Mouse (Mus musculus) spleen, postnatal 36 days (tissue): ENCODE measurements around the gene Man1c1.

Experiments
- DNase-seq, 2 experiments: peaks; one replicate each; pipeline ENCODE4 v3.0.0; 2022; ENCODE audit warnings: low spot score in 2 of 2, mixed read lengths in 1 of 2

Man1c1 gene

DNA sequence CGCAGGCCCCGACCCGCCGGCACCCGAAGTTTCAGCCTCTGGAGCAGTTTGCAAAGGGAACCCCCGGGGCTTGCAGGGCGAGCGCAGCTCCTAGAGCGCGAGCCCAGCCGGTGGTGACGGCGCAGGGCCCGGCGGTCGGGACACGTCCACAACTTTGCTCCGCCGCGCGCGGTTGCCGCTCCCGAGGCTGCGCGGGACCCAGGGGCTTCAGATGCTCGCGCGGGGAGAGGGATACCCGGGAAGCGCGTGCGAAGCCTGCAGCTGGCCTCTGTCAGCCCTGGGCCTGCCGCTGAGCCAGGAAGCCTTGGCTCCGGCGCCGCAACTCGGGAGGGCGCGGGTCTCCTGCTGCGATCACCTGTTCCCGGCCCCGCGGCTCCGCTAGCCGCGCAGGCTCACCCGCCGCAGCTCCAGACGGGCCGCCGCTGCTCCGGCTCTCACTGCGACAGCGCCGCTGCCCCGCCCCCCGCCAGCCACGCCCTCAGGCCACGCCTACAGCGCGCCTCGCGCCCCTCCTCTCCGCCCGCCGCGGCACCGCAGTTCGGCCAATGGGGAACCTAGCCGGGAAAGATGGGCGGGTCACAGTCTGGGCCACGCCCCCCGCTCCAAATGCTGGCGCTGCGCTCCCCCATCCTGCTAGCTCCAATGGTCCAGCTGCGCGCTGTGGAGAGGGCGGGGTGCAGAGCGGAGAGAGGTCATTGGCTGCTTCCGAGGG lies at the start of gene Man1c1:
Gene Man1c1, minus strand, starts transcription at position 456 of the 712 bp plus-strand sequence.
- DNase-seq = peak; percentile 94

GRCm38 (mm10) chr4:134753516-134754261 lies 49.6 kb upstream of the Man1c1 start:
- peak; percentile 37 to 39 for DNase-seq

DNA sequence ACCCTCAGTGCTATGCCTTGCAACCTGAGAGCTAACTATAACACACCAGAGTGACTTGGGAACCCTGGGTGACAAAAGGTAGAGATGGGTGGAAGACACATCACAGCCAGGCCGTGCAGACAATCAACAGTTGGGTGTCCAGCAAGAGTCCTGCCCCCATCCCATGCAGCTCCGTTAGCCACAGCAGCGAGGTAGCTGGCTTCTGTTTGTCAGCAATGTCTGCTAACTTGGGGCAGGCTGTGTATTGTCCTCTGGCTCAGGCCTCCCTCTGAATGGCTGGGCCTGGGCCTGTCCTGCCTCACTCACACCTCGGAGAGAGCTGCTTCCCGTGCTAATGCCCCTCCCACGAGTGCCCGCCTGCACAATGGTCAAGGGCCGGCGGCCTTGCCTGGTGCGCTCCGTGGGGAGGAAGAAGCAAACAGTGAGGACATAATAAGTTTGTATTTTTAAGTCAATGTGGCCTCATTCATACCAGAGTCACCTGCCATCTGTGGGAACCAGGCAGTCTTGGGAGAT lies 48.9 kb upstream of the Man1c1 start:
- DNase-seq = no peak

DNA sequence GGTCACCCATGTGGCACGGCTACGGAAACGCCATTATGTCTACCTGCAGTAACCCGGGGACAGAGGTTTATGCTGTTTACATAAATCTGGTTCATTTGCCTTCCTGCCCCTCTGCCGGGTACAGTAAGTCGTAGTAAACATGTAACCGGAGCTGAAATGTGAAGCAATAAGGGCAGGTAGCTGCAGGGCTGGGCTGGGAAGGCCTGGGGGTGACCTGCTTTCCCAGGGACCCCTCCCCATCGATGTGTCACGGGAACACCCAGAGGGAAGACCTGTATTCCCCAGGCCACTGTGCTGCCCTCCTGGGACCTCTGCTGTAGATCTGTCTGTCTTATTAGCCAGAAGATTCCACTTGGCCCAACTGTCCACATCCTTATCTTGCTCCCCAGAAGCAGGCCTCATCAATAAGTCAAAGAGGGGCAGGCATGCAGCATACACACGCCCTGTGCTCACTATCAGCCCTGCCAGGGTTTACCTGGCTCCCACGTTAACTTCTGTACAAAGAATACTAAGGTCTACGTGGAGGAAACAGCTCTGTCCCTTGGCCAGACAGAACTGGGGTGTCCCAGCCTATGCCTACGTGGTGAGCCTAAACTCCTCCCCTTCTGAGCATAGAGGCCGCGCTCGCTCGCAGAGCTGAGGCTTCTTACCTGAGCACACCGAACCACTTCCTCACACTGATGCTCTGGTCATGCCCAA lies 47.7 kb upstream of the Man1c1 start:
- DNase-seq = peak; percentile 29 to 45

DNA sequence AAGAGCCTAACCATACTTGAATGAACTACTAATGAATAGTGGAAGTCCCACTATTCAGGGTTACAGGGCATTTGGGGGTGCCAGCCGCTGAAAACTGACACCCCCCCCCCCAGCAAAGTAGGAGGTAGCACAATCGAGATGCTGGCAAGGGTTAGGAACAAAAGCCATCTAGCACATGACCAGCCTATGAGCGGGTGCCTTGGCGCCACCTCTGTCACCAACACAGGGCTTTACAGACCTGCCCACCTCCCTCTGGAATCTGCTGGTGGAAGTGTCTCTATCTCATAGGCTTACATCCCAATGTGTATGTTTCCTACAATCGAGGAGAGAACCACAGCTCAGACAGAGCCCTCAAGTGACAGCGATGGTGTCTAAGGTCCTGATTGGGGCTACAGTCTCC lies 46.7 kb upstream of the Man1c1 start:
- DNase-seq = no peak

DNA sequence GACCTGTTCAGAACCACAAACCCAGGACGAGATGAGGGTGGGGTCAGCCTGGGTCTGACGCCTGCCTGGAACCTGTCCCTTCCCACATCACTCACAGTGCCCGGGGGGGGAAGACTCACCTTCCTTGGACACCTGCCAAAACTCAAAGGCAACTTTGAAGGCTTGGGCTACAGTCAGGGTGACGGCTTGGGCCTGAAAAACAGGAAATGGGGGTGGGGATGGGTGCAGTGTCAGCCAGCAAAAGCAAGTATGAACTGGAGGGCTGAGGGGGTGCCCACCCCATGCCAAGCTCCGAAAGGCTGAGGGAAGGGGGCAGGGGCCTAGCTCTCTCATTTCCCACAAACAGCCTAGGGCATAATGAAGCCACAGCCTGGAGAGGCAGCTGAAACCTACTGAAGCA lies 46.2 kb upstream of the Man1c1 start:
- DNase-seq = peak; percentile 79 to 80

GRCm38 (mm10) chr4:134749301-134750030 lies 45.4 kb upstream of the Man1c1 start:
- peak in 1 of 2 experiments; percentile 56 for DNase-seq

- no peak for DNase-seq
Observed at GRCm38 (mm10) chr4:134745900-134746661, 42.0 kb upstream of the Man1c1 start.

DNA sequence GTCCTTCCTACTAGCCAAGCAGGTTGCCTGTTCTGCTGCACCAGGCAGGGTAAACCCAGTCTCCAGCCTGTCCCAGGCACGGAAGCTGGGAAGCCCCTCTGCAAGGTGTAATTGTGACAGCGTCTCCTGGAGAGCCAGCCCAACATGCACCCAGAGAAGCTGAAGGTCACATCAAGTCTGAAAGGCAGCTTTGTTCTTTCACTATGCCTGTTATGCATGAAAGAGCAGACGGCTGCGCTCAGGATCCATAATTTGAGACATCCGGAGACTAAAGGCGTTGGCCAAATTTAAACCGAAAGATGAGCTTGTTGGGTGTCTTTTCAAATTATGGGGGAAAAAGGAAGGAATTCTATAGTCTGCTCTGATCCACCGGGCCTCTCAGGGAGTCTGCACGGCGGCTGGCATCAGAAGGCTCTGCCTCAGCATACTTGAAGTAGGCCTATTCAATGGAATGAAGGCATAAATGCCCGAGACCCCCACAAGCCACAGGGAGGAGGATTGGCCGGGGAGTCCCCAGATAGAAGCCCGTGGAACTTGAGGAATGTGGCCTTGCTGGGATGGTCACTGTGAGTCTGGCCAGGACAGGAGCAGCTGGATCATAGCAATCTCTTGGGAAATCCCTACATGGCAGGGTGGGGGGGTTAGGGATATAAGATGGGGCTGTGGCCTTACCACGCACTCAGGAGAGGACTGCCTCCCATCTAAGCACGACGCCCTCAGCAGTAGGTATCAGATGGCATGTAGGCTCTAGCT lies 40.0 kb upstream of the Man1c1 start:
- DNase-seq = no peak

GRCm38 (mm10) chr4:134741949-134742348 lies 37.9 kb upstream of the Man1c1 start:
- no peak for DNase-seq

DNA sequence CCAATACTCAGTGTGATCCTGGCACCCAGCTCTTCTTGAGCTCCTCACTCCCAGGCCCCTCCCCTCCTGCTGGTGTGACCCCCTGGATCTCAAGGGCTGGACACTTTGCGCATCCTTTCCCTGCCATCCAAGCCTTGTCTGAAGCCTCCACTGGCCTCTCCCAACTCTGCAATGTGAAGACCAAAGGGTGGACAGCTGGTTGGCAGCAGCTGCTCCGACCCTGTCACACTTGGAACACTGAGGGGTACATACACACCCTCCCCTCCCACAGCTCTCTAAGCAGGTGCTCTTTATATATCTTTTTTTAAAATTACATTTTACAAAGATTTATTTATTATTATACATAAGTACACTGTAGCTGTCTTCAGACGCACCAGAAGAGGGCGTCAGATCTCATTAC lies 36.1 kb upstream of the Man1c1 start:
- no peak for DNase-seq

DNA sequence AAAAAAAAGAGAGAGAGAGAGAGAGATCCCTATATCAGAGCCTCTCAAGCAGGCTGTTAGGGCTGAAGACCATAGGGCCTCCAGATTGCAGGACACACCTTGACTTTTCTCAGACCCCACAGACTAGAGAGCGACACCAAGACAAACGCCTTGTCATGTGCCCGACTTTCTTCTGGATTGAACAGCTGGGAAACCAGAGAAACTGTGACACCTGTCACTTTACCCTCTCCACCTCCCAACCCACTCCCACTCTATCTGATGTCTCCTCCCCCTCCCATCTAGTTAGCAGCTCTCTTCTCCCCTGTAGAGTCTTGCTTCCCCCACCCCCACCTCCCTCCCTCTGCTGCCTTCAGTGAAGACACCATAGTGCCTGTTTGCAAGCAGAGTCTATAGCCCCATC lies 35.4 kb upstream of the Man1c1 start:
- DNase-seq = no peak

- no peak for DNase-seq
Observed at GRCm38 (mm10) chr4:134737365-134737910, 33.3 kb upstream of the Man1c1 start.

DNA sequence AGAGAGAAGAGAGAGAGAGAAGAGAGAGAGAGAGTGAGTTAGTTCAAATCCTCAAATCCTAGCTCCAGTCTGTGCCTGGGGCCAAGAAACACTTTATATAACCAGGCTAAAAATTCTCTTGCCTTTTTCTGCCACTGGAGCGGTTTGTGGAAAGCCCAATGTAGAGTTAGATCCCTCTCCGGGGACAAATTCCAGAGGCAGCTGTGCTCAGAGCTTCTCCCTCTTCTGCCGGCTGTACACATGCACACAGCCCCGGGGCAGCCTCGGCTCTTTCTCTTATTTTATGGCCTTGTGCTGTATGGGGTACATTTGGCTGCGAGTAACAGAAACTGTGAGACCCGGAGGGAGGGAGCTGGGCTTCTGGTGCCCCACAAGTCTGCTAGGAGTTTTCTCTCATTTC lies 32.1 kb upstream of the Man1c1 start:
- no peak for DNase-seq

GRCm38 (mm10) chr4:134734629-134735081 lies 30.6 kb upstream of the Man1c1 start:
- peak; percentile 66 to 68 for DNase-seq

DNA sequence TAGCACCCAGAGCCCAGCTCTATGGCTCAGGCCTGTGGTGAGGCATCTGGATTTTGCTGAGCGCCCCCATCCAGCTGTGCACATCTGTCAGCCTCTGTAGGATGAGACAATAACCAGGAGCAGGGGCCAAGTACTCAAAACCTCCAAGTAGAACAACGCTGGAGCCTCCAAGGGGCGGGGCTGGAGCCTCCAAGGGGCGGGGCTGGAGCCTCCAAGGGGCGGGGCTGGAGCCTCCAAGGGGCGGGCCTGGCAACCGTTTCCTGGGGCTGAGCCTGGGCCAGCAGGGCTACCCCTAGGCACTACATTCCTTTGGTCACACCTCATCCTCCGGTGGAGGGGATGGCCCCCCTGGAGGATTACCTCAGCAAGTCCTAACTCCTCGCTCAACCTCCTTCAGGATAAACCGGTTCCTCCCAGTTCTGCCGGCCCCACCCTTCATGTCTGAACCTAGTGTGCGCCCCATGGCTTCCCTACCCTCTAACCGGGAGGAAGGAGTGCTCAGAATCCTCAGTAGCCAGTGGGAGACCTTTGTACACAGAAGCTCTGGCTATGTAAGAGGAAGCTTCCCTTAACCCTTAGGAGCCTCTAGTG lies 30.0 kb upstream of the Man1c1 start:
- DNase-seq = no peak

DNA sequence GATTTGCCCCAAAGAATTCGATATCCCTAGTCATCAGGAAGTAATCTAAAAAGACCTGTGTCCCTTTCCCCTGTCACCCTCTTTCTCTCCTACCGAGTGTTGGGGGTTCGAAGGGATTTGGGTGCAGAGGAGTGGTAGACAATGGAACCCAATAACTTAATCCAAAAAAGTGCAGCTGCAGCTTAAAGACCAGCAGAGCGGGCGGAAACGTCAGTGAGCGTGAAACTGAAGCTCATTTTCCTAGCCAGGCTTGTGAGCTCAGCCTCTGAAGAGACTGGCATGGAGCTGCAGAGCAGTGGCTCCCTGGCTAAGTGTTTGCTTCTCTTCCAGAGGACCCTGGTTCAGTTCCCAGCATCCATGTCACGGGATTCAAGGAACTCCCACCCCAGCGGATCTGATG lies 29.3 kb upstream of the Man1c1 start:
- no peak for DNase-seq

GRCm38 (mm10) chr4:134730106-134730505 lies 26.0 kb upstream of the Man1c1 start:
- no peak for DNase-seq

DNA sequence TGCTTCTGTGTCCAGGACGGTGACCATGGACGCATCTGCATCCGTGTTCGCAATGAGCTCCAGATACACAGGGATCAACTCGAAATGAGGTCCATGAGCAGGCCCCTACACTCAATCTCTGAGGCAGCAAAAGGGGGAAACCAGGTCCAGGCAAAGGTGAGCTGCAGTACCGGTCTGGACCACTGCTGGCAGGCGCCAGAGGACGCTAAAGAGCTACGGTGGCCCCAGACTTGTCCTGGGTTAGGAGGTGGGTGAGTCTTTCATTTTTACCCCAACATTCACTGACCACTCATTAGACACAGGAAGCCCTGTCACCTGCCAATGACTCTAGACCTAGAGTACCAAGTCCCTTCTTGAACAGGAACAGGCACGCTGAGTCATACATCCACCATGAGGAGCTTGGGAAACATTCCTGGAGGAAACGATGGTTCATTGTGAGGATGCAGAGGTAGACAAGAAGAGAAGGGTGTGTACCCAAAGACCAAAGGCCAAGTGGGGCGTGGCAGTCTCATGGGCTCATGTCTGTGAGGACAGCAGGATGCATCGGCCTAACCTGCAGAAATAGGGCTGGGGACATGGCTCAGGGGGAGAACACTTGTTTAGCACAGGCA lies 21.8 kb upstream of the Man1c1 start:
- no peak for DNase-seq
